Mouse (Mus musculus): ENCODE measurements around the gene Ap1s3. TPM values are rescaled to one million over a fixed set of nuclear protein-coding genes. Genes with fewer than 3 reads are reported as not detected.
A peak's percentile ranks its signal among the peaks of the same experiment; 100 is the strongest.

Ap1s3 gene
- polyA plus RNA-seq (2017; shearing (Covaris generic)) = 1 to 10 TPM; 1.8 to 3.5 (median 3.0) TPM

DNA sequence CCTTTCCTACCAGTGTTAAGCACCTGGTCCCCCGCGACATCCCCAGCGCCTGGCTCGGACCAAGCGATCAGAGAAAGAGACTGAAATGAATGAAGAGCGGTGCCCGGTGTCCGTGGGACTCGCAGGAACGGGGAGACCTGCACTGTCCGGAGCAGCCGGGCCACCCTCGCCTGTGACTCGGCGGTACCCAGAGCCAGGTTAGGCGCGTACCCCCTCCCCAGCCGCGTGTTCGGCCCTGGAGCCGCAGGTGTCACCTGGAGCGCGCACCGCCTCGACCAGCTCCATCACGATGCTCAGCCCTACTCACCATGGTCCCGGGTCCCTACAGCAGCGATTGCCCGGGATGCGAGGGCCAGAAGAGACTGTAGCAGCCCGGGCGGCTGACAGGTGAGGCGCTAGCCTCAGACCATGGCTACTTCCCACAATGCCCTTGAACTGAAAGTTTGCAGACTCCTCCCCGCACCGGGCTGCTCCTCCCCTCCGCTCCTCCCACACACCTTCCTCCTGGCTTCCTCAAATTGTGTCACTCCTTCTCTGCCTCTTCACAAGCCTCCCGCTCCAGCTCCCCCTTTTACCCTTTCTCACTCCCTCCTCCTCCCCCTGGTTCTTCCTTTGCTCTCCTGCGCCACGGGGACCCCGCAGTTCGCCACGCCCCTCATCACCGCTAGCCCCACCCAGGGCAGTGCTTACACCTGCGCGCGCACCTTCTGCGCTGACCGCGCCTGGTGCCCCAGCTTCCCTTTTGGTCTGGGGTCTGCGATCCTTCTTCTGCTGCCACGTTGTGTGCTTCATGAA is at the start of gene Ap1s3:
TSS of gene Ap1s3 (minus strand) at position 430 of the 795 bp plus-strand sequence.
- peak; percentile 93 for ATAC-seq

DNA sequence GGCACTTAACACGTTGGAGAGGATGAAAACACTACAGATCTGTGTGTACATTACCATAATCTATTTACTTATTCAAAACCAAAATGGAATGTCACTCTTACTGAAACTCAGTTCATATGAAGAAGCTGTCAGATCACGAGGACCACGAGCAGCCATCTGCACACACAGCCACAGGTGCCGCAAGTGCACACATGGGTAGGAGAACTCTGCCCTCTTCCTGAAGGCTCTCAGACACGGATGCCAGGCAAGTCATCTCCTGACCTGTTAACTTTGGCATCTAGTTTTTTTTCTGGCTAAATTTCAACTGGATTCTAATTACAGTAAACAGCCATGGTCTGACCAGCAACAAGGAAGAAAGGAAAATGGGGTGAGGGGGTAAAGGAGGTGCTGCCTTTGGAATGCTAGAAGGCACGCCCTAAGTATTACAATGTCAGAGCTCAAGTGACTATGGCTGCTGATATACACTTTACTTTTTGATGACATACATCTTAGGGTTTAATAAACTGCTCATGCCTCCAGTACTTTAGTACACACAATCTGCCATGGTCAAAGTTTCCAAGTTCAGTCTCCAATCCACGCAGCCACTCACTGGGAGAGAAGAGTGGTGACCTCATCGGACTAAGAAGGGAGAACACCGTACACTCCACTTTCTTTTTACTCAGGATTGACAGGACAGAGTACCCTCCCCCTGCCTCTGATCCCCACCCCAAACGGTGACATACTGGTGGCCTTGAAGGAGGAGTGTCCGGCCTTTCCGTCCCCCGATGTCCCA is 42.6 kb upstream of the Ap1s3 start:
- ATAC-seq = no peak

GRCm38 (mm10) chr1:79713081-79713480 is 41.3 kb upstream of the Ap1s3 start:
- ATAC-seq = no peak

GRCm38 (mm10) chr1:79711147-79712126 is 39.7 kb upstream of the Ap1s3 start:
- peak; percentile 83 for ATAC-seq

- ATAC-seq = no peak
Observed at GRCm38 (mm10) chr1:79710678-79711077, 38.9 kb upstream of the Ap1s3 start.

DNA sequence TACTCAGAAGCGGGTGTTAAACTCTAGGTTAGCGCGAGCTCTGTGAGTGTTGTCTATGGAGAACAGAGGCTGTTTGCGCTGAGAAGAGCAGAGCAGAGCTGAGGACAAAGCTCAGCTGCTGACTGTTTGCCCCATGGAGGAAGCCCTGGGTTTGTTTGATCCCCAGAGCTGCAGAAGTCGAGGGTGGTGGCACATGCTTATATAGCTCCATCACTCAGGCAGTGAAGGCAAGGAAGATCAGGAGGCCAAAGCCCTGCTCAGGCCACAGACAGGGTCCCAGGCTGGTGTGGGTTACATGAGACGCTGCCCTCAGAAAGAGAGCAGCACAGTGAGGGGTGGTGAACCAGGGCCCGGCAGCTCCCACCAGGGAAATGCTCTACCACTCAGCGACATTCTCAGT is 38.4 kb upstream of the Ap1s3 start:
- no peak for ATAC-seq

DNA sequence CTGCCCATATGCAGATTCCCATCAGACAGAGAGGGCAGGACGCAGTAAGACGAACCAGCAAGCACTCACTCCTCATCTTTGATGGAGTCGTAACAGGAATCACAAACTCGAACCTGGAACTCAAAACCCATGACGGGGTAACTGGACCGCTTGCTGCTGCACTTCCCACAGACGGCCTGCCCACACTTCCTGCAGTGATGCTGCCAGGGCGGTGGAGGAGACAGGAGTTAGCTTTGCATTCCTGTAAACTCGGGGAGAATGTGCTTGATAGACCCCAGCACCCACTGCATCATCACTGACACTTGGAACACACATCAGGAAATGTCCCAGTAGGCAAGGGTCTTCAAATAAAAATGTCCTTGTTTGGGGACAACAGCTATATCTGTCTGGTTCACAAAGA is 35.6 kb upstream of the Ap1s3 start:
- ATAC-seq = no peak

GRCm38 (mm10) chr1:79706707-79707106 is 34.9 kb upstream of the Ap1s3 start:
- no peak for ATAC-seq

DNA sequence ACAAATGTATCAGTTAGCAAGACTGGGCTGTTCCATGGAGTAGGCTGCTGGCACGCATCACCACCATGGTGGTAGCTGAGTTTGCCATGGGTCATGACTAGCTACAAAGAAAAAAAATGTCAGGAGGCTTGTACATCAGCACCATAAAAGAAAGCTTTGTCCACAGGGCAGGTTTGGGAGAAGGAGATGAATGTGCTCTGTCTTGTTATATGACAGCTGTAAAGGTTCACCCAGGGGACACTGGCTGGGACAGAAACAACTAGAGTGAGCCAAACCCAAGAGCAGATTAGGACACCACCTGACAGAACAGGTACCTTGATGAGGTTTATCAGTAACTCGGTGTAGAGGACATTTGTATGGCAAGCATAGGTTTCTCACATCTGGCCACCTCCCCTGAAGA is 32.9 kb upstream of the Ap1s3 start:
- ATAC-seq = no peak

DNA sequence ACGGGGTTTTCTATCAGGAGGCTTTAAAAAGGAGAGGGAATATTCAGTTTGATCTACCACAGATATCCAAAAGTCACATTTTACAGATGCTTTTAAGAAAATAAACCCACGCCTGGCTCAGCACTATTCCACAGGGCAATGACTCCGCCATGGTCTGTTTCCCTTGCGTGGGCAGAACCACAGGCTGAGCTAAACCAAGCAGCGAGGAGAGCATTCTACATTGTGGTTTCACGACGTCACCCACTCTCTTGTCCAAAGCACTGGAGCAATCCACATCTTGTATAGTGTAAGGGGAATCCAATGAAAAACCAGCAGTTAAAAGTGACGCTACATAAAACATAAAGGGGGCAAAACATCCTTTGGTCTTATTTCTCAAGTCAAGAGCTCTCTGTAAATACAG is 31.7 kb upstream of the Ap1s3 start:
- peak; percentile 47 for ATAC-seq

DNA sequence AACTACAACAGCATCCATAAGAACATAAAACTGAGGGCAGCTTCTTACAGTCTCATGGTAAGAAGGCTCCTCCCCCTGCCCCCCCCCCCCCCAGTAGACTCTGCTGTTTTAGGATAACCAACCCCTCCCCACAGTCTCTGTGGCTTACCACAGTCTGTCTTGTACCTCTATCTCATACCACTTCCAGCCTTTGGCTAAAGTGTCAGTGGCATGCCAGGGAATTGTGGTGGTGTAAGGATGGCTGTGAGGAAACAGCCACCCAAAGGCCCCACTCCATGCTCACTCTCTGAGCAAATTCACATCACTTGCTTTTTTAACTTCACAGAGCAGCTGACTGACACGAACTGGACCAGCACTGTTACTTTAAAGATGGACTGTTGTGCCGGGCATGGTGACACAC is 26.7 kb upstream of the Ap1s3 start:
- ATAC-seq = no peak

- no peak for ATAC-seq
Observed at GRCm38 (mm10) chr1:79697382-79697781, 25.6 kb upstream of the Ap1s3 start.

- no peak for ATAC-seq
Observed at GRCm38 (mm10) chr1:79696933-79697332, 25.2 kb upstream of the Ap1s3 start.

DNA sequence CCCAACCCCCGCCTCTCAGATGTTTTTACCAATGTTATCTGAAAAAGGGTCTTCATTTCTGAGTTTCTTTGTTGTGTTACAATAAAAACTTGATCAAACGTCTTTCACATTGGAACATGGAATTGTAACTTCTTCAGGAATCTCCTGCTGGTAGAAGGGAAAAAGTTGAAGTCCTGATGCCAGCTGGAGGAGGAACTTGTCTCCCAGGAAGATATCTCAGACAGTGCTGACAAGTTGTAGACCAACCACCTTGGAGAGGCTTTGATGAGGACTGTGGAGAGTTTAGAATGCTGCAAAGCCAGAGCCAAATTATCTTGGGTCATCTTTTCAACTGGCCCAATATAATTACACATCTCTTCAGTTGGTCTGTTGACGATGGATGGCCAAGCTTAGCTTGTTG is 20.7 kb upstream of the Ap1s3 start:
- no peak for ATAC-seq

GRCm38 (mm10) chr1:79687254-79687653 is 15.5 kb upstream of the Ap1s3 start:
- ATAC-seq = no peak

DNA sequence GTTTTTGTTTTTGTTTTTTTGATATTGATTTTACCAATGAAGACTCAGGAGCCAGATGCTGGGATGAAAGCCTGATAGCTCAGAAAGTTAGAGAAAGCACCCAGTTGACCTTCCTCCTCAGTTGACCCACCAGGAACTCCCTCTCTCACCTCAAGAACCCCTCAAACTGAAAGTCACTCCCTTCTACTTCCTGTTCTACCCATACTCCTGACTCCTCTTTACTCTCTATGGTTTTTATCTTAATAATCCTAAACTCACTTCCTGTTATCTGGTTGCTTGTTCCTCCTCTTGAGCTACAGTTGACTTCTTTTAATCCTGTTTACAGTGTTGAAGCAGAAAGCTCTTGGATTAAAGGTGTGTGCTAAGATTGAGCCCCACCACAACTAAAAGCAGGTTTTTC is 12.3 kb upstream of the Ap1s3 start:
- peak; percentile 69 for ATAC-seq

- peak; percentile 47 for ATAC-seq
Observed at GRCm38 (mm10) chr1:79682936-79683335, 11.2 kb upstream of the Ap1s3 start.

DNA sequence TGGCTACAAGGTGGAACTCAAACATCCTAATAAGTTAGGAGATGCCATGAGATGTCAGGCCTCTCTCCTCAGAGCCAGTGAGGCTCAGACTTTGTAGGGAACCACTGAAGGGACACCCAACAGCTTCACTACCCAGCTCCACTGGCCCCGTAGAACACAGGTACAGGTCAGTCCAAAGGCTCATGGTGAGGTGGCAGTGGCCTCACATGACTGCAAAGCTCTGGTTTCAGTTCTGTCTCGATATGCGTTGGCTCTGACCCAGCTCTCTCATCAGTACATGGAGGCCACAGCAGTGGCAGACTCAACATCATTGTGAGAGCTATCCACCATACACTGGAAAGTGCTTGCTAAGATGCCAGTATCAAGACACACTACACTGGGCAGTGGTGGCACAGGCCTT is 9.0 kb upstream of the Ap1s3 start:
- no peak for ATAC-seq

DNA sequence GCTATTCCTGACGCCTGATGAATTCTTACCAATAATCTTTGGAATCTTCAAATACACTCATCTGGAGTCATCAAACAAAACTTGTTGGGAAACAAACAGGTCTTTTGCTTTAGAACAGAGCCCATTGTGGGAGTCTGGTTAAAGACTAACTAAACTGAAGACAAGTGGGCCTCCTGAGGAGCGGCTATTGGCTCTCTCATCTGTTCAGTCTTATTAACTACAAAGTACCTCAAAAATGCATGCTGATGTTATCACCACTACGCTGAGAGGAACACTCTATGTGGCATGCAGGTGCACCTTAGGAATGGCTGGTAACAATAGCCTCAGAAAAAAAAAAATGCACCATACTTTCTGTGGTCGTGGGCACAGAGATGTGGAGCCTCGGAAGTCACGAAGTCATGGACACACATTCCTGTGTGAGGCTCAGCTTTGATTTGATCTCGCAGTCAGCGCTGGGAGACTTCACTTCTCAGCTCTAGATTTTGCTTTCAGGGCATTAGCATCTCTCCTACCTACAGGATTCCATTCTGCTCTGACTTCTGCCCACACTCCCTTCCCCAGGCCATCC is 6.4 kb upstream of the Ap1s3 start:
- ATAC-seq = no peak

DNA sequence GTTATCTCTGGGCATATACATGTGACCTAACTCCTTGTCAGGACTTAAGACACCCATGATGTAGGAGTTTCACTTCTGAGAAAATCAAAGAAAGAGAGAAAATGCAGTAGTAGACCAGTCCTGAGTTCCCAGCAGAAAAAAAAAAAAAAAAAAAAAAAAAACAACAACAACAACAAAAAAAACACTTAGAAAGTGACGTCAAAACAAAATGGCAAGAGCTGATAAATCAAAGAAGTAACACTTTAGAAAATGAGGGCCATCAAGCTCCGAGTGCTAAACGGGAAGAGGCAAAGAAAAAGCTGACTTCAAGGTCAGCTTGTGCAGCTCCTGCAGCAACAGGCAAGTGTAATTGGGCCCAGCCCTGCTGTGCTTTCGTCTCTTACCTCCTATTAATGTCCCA is 3.9 kb upstream of the Ap1s3 start:
- ATAC-seq = no peak

DNA sequence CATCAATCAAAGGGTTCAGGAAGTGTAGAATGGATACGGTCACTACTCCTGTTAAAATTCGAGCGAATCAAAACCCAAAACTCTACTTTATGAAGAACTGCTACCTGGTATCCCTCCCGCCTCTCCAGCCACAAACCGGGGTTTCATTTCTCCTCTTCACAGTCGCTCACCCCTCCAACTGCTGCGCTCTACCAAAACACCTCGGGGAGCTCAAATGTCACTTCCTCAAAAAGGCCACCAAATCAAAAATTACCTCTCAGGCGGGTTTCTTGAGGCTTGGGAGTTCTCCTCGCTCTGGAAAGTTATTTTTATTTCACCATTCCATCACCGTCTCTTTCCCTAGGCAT is 603 bp downstream of the Ap1s3 start:
- ATAC-seq = peak; percentile 48

DNA sequence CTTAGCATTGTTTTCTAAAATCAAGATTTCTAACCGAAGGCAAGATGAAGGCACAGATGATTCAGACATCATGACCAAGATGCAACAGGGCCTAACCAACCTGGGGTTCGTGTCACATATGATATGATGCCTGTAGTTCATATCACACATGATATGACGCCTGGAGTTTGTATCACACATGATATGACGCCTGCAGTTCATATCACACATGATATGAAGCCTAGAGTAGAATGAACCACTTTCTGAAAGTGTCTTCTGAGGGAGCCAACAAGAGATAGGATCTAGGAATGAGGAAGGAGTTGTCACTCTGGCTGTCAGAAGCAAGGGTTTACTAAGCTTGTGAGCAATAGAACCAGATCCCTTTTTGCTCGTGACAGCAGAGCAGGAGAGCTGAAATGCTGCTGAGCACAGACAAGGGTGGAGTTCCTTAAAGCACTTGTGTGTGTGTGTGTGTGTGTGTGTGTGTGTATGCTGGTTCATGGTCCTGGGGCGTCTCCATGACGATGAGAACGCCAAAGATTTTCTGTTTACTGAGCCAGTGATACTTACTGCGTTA is 2.3 kb downstream of the Ap1s3 start:
- no peak for ATAC-seq
